10 mouse cellular contexts compared by ENCODE assay signal in the genomic region with DNA sequence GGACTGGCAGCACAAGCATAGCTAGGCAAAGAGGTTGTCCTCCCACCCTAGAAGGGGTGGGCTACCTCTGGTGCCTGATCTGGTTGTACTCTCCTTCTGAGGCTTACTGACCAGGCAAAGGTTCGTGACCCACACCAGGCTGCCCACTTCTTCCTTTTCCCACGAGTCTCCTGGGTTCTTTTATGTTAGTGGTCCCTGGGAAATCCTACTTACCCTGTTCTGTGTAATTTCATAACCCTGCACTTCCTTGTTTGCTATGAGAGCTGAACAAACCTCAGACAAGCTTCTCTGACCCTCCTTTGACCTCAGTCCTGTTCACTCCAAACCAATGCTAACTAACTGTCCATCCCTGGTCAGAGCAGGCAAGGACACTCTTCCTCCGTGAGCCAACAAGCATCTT. TPM values are rescaled to one million over a fixed set of nuclear protein-coding genes. Genes with fewer than 3 reads are reported as not detected.
A peak's percentile ranks its signal among the peaks of the same experiment; 100 is the strongest.
DNase-seq lines count a peak whose midpoint lies in the region; ATAC-seq and TF ChIP-seq lines count a peak whose summit lies in the region.
"Had no signal": no experiment of that assay in that cellular context is flagged by ENCODE, and none has a peak within 500 bp of the region (broad histone marks: within the 10 kb centered on the region; RNA-seq: fewer than 3 reads in every experiment).

No protein-coding gene starts in this region.

- H3K9me3 ChIP-seq in heart, embryonic 11.5 days (replicated peaks; ENCODE audit: control insufficient read depth, low read length), result no peaks in the 10 kb centered on the region

- no peak for TF ChIP-seq POLR2A in lung, adult 2 months (IDR thresholded peaks at IDR 0.05; ENCODE audit: borderline replicate concordance, extremely low read depth, low read depth, low read length)
- TF ChIP-seq POLR2A in embryonic fibroblast, embryonic 13.5 days (IDR thresholded peaks at IDR 0.05; ENCODE audit: low read depth, low read length), result no peak
- no peak for TF ChIP-seq POLR2A in small intestine, adult 2 months (IDR thresholded peaks at IDR 0.05; ENCODE audit: low read depth, low read length)

- H3K4me3 ChIP-seq in heart, embryonic 11.5 days (ENCODE audit: low read depth, low read length), result no peak overlapping the region
- H3K4me3 ChIP-seq in lung, adult 2 months (replicated peaks; ENCODE audit: extremely low read depth, low read depth, low read length), result no peak overlapping the region
- H3K4me3 ChIP-seq in embryonic fibroblast, embryonic 13.5 days (ENCODE audit: insufficient read depth, low read length), result no peak overlapping the region
- H3K4me3 ChIP-seq in small intestine, adult 2 months (ENCODE audit: low read depth, low read length), result no peak overlapping the region

- WGBS in heart, embryonic 11.5 days (ENCODE audit: insufficient replicate concordance), result 63% methylated on average over 3 of the region's 3 CpGs
- WGBS in lung, adult 2 months, result 48% methylated on average over 3 of the region's 3 CpGs
- 65% methylated on average over 3 of the region's 3 CpGs for WGBS in small intestine, adult 2 months

- TF ChIP-seq CTCF in lung, adult 2 months (IDR thresholded peaks at IDR 0.05; ENCODE audit: insufficient read depth, low read length), result no peak
- TF ChIP-seq CTCF in embryonic fibroblast, embryonic 13.5 days (IDR thresholded peaks at IDR 0.05; ENCODE audit: borderline replicate concordance, insufficient read depth, low read length), result no peak
- no peak for TF ChIP-seq CTCF in small intestine, adult 2 months (IDR thresholded peaks at IDR 0.05; ENCODE audit: extremely low read depth, insufficient read length, insufficient replicate concordance, low read depth, low read length)

- H3K4me2 ChIP-seq in heart, embryonic 11.5 days, result no peak overlapping the region

- no peak overlapping the region for H3K9ac ChIP-seq in heart, embryonic 11.5 days (ENCODE audit: low read depth, low read length)

- no peak for ATAC-seq in heart, embryonic 11.5 days (replicated peaks; ENCODE audit: insufficient number of reproducible peaks, low FRiP score, low TSS enrichment)

- peak overlapping the region; percentile 89 for H3K27ac ChIP-seq in heart, embryonic 11.5 days (ENCODE audit: low read depth, low read length)
- peak overlapping the region; percentile 86 for H3K27ac ChIP-seq in embryonic fibroblast, embryonic 13.5 days (ENCODE audit: insufficient read depth, low read length)
- H3K27ac ChIP-seq in small intestine, adult 2 months (ENCODE audit: insufficient read depth, low read depth, low read length), result peak overlapping the region; percentile 32

- peaks cover 3% of the 10 kb centered on the region; the same call in 1 of the 2 replicates for H3K36me3 ChIP-seq in heart, embryonic 11.5 days (ENCODE audit: control insufficient read depth, insufficient read depth, low read length)
- peaks cover 17% of the 10 kb centered on the region for H3K36me3 ChIP-seq in small intestine, adult 2 months (ENCODE audit: control insufficient read depth, insufficient read depth, low read length)

- DNase-seq in heart, adult 11 months, result no peak
- DNase-seq in lung, adult 2 months, result peak; percentile 11
- DNase-seq in lung, postnatal 4 days, result no peak
- DNase-seq in adrenal gland, postnatal 4 days (ENCODE audit: low spot score in 2 of 2), result no peak
- no peak for DNase-seq in frontal cortex, postnatal 14 days (ENCODE audit: low spot score in 2 of 2)
- DNase-seq: cerebellum, postnatal 14 days; lung, adult 18-20 months had no signal

- peaks cover 50% of the 10 kb centered on the region for H3K4me1 ChIP-seq in heart, embryonic 11.5 days (ENCODE audit: control insufficient read depth, insufficient read depth, low read length)
- peaks cover 36% of the 10 kb centered on the region for H3K4me1 ChIP-seq in lung, adult 2 months (ENCODE audit: control insufficient read depth, insufficient read depth, low read length)
- peaks cover 29% of the 10 kb centered on the region for H3K4me1 ChIP-seq in embryonic fibroblast, embryonic 13.5 days (ENCODE audit: control insufficient read depth, insufficient read depth, low read length)
- H3K4me1 ChIP-seq in small intestine, adult 2 months (ENCODE audit: control insufficient read depth, insufficient read depth, insufficient read length, low read length), result peaks cover 10% of the 10 kb centered on the region

- H3K27me3 ChIP-seq in heart, embryonic 11.5 days (ENCODE audit: control insufficient read depth, insufficient read depth, low read length), result no peaks in the 10 kb centered on the region
- no peaks in the 10 kb centered on the region for H3K27me3 ChIP-seq in small intestine, adult 2 months (ENCODE audit: control insufficient read depth, insufficient read depth, low read length)

RNA-seq across cellular contexts. Expression of a gene that starts 28.3 kb away (rescaled TPM):
- 2.5 and 3.0 TPM in 2 replicates for polyA plus RNA-seq in heart, embryonic 11.5 days (2014; fragmentation: Nextera tagmentation; extraction: Ambion mirVana)
- polyA plus RNA-seq in lung, adult 2 months (2012; rRNA removed), result 21.4 and 33.8 TPM in 2 replicates
- 20.7 and 29.3 TPM in 2 replicates for polyA plus RNA-seq in embryonic fibroblast, embryonic 13.5 days (2011; ENCODE audit: insufficient read length, low read depth, missing spikeins)
- polyA plus RNA-seq in small intestine, adult 2 months (2012; rRNA removed), result 22.9 and 29.6 TPM in 2 replicates
- total RNA-seq in adrenal gland, postnatal 4 days (2021), result 10 to 100 TPM; 22.9 to 29.2 TPM

RNA-seq across cellular contexts. Expression of a gene that starts 37.6 kb away (rescaled TPM):
- 23.4 and 24.6 TPM in 2 replicates for polyA plus RNA-seq in heart, embryonic 11.5 days (2014; fragmentation: Nextera tagmentation; extraction: Ambion mirVana)
- polyA plus RNA-seq in lung, adult 2 months (2012; rRNA removed), result 15.3 and 21.1 TPM in 2 replicates
- 20.4 and 28.9 TPM in 2 replicates for polyA plus RNA-seq in embryonic fibroblast, embryonic 13.5 days (2011; ENCODE audit: insufficient read length, low read depth, missing spikeins)
- polyA plus RNA-seq in small intestine, adult 2 months (2012; rRNA removed), result 12.8 and 14.2 TPM in 2 replicates
- total RNA-seq in adrenal gland, postnatal 4 days (2021), result 10 to 100 TPM; 16.0 to 17.4 TPM

RNA-seq across cellular contexts. Expression of a gene that starts 50.0 kb away (rescaled TPM):
- polyA plus RNA-seq in heart, embryonic 11.5 days (2014; fragmentation: Nextera tagmentation; extraction: Ambion mirVana), result 16.5 and 21.0 TPM in 2 replicates
- polyA plus RNA-seq in lung, adult 2 months (2012; rRNA removed), result 21.0 and 25.7 TPM in 2 replicates
- polyA plus RNA-seq in embryonic fibroblast, embryonic 13.5 days (2011; ENCODE audit: insufficient read length, low read depth, missing spikeins), result 15.7 and 18.7 TPM in 2 replicates
- 9.9 and 13.7 TPM in 2 replicates for polyA plus RNA-seq in small intestine, adult 2 months (2012; rRNA removed)
- total RNA-seq in adrenal gland, postnatal 4 days (2021), result 10 to 100 TPM; 26.8 to 29.0 TPM

RNA-seq across cellular contexts. Expression of a gene that starts 52.5 kb away (rescaled TPM):
- polyA plus RNA-seq in heart, embryonic 11.5 days (2014; fragmentation: Nextera tagmentation; extraction: Ambion mirVana), result 12.7 and 16.8 TPM in 2 replicates
- 11.6 and 12.5 TPM in 2 replicates for polyA plus RNA-seq in lung, adult 2 months (2012; rRNA removed)
- polyA plus RNA-seq in embryonic fibroblast, embryonic 13.5 days (2011; ENCODE audit: insufficient read length, low read depth, missing spikeins), result 2.1 and 2.7 TPM in 2 replicates
- 8.6 and 11.8 TPM in 2 replicates for polyA plus RNA-seq in small intestine, adult 2 months (2012; rRNA removed)
- 10 to 100 TPM; 33.3 to 33.8 TPM for total RNA-seq in adrenal gland, postnatal 4 days (2021)

Comparison
In these comparisons a context has a peak if more than half of its experiments do, and no peak if none do; other contexts are left out.
1. H3K27ac ChIP-seq: peak in every context shown above with its lines; median percentile 89 in heart, embryonic 11.5 days; 86 in embryonic fibroblast, embryonic 13.5 days; 32 in small intestine, adult 2 months.